Mouse (Mus musculus) mouse embryonic stem cell (cell line): ENCODE data around the gene Trmt10b.

Source experiments
- in situ Hi-C, 2 experiments: fragments of 300-500 bp; cut with MboI; formaldehyde crosslinking; loops; 1 replicate in 1 of 2; 3 replicates in 1 of 2; pipeline ENCODE4 v1.14.3; 2019 to 2020; ENCODE audit warnings: low sequenced_read_pairs in 2 of 2, low pct_unique_long_range_greater_than_20kb in 1 of 2, mixed read lengths in 1 of 2; ENCODE audit not compliant: unreplicated experiment in 1 of 2

Gene Trmt10b

DNA sequence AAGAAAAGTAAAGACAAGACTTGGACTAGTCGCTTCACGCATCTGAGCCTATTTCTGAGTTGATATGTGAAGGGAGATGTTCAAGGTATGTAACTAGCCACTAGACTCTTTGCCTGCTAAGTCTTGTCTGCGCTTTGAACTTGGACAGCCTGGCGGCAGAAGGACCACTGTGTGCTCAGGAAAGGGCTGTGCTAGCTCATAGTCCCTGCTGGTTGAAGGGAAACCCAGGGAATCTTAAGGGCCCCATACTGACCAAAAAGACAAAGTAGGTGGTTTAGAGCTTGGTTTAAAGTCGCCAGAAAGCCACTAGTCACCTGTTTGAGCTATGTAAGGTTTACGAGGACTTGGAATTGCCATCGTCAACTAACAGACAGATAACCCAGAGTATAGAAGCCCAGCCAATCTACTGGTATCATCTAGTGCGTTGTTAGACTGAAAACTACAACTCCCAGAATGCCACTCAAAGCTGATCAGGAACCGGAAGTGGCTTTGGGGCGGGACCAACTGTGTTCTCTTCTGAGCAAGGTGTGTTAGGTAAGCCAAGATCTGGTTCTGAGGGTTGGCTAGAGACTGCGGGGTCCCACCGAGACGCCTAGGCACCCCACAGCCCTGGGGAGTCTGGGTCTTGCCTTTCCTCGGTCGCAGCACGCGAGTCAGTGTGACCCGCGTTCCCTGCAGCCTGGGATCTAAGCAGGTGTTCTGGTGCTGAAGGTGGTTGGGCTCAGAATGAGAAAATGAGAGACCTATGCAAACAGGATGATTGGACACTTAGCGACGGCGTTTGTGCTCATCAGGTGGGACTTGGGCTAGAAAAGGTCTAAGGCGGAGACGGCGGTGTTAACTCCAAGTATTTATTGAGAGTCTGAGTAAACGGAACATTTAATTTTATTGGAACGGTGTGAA is at the start of gene Trmt10b:
TSS of gene Trmt10b (plus strand) at position 466 of the 903 bp plus-strand sequence.
- in situ Hi-C loops, result no loop called here

- in situ Hi-C loops, result no loop called here
These were observed 45.7 kb upstream of the Trmt10b start for GRCm38 (mm10) chr4:45251265-45251664.

DNA sequence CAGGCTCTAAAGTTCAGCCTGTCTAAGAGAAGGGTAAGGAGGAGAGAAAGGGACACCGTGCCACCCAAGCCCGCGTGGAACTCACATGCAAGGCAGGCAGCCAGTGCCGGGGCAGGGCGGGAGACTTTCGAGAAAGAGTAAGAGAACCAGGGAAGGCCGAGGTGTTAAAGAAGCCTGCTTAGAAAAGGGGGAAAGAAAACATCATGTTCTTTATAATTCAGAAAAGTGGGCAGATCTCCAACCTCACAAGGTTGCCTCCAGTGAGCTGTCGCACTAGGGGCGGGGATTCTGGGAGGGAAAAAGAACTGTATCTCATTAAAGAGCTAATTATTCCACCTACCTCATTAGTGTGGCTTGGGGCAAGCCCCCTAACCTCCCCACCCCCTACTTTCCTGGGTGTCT is 44.1 kb upstream of the Trmt10b start:
- in situ Hi-C loops, result no loop called here

- in situ Hi-C loops, result no loop called here
These were observed 42.9 kb upstream of the Trmt10b start for GRCm38 (mm10) chr4:45253839-45254601.

DNA sequence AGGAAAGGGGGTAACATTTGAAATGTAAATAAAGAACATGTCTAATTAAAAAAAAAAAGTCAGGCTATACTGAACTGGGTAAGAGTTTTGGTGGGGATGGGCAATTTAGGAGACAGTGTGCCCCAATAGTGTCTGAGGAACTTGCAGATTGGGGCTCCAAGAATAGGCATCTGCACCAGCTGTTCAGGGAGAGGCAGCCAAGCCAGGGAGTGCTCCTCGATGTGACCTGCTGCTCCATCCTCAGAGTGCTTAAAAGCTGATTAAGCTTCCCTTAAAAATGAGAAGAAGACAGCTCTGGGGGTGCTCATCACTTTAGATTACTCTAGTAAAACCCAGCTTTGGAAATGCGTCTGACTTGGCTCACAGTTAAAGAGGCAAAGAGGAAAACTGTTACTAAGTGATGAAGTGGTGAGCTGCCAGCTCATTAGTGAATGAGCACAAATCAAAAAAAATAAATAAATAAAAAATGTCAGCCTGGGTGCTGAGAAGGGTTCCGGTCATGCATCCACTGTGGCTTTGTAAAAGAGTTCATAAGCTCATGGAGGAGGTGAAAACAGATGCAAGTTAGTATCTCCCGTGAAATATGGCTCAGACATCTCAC is 37.6 kb upstream of the Trmt10b start:
- in situ Hi-C loops, result no loop called here

DNA sequence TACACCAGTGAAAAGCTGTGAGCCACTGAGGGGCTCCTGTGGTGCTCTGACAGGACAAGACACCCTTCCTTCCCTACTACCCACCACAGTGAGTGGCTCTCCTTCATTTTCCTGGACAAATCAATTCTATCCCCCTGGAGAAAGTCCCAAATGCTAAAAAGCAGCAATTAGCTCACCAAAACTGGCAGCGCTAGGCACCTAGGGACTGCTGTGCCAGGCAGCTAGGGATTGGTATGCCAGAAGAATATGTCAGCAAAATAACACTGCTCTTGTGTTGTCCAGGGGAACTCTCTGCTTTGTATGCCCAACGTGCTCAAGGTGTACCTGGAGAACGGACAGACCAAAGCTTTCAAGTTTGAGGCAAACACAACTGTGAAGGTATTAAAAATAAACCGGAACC is 35.4 kb upstream of the Trmt10b start:
- in situ Hi-C loops, result no loop called here

DNA sequence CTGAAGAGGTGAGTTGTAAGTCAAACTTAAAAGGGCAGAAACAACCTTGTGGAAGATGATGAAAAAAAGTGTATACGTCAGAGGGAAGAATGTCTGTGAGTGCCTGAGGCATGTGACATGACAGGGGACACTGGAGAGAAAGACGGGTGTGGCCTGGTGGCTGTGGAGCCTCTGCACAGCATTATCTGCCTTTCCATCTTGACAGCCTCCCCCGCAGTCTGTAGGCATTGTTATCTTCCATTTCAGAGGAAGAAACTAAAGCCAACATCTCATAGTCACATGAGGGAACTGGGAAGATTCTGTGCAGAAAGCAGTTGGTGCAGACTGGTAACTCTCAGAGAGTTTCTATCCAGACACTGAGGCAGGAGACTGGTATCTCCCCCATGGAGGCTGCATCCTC is 29.0 kb upstream of the Trmt10b start:
- in situ Hi-C loops, result no loop called here

DNA sequence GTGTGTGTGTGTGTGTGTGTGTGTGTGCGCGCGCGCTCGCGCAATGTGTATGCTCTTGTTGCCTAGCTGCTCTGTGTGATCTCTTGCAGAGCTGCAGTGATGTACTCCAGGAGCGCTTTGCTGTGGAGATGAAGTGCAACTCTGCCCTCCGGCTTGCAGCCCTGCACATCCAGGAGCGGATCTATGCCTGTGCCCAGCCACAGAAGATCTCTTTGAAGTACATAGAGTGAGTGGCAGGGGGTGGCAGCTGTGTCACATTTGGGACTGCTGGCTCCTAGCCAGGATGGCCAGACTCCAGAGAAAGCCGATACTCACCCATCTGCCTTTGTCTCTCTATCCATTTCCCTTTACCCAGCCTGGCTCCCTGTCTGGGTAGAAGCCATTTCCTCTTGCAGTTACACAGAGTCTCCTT is 25.9 kb upstream of the Trmt10b start:
- in situ Hi-C loops, result no loop called here

- in situ Hi-C loops, result no loop called here
These were observed 21.2 kb upstream of the Trmt10b start for GRCm38 (mm10) chr4:45275770-45276169.

- in situ Hi-C loops, result no loop called here
These were observed 17.6 kb upstream of the Trmt10b start for GRCm38 (mm10) chr4:45279292-45279691.

GRCm38 (mm10) chr4:45279981-45280548 is 16.9 kb upstream of the Trmt10b start:
- in situ Hi-C loops, result no loop called here

DNA sequence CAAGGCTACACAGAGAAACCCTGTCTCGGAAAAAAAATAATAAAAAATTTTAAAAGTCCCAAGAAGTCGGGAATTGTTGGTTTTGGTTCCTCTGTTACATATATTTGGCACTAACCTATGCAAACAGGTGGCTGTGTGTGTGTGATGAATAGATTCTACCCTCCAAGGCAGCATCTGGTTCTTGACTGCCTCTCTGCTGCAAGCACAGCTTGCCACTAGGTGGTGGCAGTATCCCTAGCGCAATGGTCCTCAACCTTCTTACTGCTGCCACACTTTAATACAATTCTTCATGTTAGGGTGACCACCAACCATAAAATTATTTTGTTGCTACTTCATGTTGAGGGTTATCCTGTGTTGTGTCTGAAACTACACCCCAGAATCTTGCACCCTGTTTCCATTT is 10.6 kb upstream of the Trmt10b start:
- in situ Hi-C loops, result no loop called here

GRCm38 (mm10) chr4:45287906-45288305 is 9.0 kb upstream of the Trmt10b start:
- in situ Hi-C loops, result no loop called here

DNA sequence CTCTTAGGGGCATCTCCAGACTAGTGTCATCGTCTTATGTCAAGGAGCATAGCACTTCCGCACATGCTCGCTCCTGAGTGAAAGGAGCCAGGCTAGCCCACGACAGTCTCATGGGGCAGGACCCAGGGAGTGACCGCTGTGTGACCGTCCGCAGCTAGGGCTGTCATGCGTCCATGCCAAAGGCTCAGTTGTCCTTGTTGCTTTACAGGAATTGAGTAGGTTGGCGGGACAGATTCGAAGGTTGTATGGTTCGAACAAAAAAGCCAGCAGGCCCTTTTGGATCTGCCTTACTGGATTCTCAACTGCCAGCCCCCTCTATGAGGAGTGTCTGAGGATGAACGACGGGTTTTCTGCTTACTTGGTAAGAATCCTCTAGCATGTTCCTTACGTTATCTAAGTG is 8.6 kb downstream of the Trmt10b start:
- in situ Hi-C loops, result no loop called here

DNA sequence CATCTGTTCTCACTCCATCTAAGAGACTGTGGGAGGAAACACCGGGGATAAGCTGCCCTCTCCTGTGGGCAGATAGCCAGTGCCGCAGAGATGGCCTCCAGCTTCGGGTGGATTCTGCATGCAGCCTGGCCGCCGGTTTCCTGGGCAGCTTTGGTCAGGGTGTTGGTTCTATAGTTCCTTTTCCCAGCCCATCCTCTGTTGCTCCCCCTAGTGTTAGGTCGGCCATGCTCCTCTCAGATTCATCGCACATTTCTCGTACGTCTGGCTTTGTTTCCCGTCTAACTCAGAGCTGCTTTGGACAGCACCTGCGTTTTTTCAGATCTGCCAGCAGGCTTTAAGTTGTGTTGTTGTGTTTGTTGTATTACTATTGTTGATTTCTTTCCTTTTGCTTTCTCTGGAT is 11.1 kb downstream of the Trmt10b start:
- in situ Hi-C loops, result no loop called here

GRCm38 (mm10) chr4:45308606-45309005 is 11.7 kb downstream of the Trmt10b start:
- in situ Hi-C loops, result no loop called here

- in situ Hi-C loops, result no loop called here
These were observed 14.1 kb downstream of the Trmt10b start for GRCm38 (mm10) chr4:45311056-45311455.

- in situ Hi-C loops, result no loop called here
These were observed 23.4 kb downstream of the Trmt10b start for GRCm38 (mm10) chr4:45320159-45320816.
